ENCODE assay signal across 25 mouse cellular contexts in the genomic region with DNA sequence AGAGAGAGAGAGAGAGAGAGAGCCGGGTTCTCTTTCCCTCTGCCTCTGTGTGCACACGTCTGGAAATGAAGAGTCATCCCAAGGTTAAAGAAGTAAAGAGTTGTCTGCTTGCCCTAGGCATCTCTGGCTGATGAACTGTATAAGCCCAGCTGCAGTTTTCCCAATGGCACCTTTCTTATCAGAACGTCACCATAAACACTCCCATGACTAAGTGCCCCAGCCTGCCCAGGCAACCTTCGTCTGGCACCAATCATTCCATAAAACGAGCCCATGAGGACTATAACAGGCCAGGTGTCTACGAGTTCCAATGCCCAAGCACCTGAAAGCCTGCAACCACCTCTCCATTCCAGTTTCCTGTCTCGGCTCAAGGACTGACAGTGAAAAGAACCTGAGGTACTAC.
"Had no signal": no experiment of that assay in that cellular context is flagged by ENCODE, and none has a peak within 500 bp of the region (broad histone marks: within the 10 kb centered on the region; RNA-seq: fewer than 3 reads in every experiment).

No protein-coding gene starts in this region.

- H3K4me2 ChIP-seq: heart, embryonic 12.5 days; hindbrain, embryonic 12.5 days; hindbrain, embryonic 14.5 days; kidney, embryonic 15.5 days; limb, embryonic 12.5 days; liver, embryonic 11.5 days had no signal

- DNase-seq: gastrocnemius, adult 2 months; gastrocnemius, postnatal 10 days; gastrocnemius, postnatal 25 days; heart, adult 18-20 months; heart, postnatal 10 days; heart, postnatal 4 days; kidney, adult 11 months; kidney, adult 2 months; kidney, adult 9 months; kidney, postnatal 14 days; kidney, postnatal 36 days; liver had no signal

- ATAC-seq: hindbrain, embryonic 16.5 days; inflammation-experienced regulatory T-cells, adult 6 months had no signal

- H3K9me3 ChIP-seq: heart, embryonic 10.5 days; heart, embryonic 12.5 days; hindbrain, embryonic 10.5 days; hindbrain, embryonic 12.5 days; kidney, embryonic 15.5 days; limb, embryonic 10.5 days; limb, embryonic 12.5 days had no signal

- H3K9ac ChIP-seq: heart, embryonic 12.5 days; hindbrain, embryonic 12.5 days; hindbrain, embryonic 14.5 days; kidney, embryonic 15.5 days; limb, embryonic 12.5 days had no signal

- H3K4me3 ChIP-seq: gastrocnemius, adult 2 months; heart, embryonic 10.5 days; heart, embryonic 12.5 days; hindbrain, embryonic 10.5 days; hindbrain, embryonic 12.5 days; kidney, embryonic 15.5 days; left cerebral cortex, adult 2 months; limb, embryonic 10.5 days; limb, embryonic 12.5 days had no signal

- H3K36me3 ChIP-seq: heart, embryonic 10.5 days; heart, embryonic 12.5 days; hindbrain, embryonic 10.5 days; hindbrain, embryonic 12.5 days; kidney, embryonic 15.5 days; limb, embryonic 10.5 days; limb, embryonic 12.5 days had no signal

- H3K27me3 ChIP-seq: heart, embryonic 12.5 days; hindbrain, embryonic 12.5 days; kidney, embryonic 15.5 days; limb, embryonic 12.5 days had no signal

- H3K27ac ChIP-seq: gastrocnemius, adult 2 months; heart, embryonic 10.5 days; hindbrain, embryonic 10.5 days; hindbrain, embryonic 12.5 days; hindbrain, embryonic 14.5 days; kidney, embryonic 15.5 days; kidney, postnatal 0 days; left cerebral cortex, adult 2 months; limb, embryonic 10.5 days; limb, embryonic 12.5 days had no signal

- H3K4me1 ChIP-seq: heart, embryonic 12.5 days; hindbrain, embryonic 10.5 days; kidney, embryonic 15.5 days had no signal
